Mouse (Mus musculus) embryonic facial prominence, embryonic 10.5 days (tissue): ENCODE results near the gene Med22. TPM values are rescaled to one million over a fixed set of nuclear protein-coding genes. Genes with fewer than 3 reads are reported as not detected.
"Not testable (repeated sequence)": the region's sequence is repeated elsewhere in the genome, so short reads cannot be mapped to it uniquely, and the experiment has no call there.

Experiments used
- DNase-seq: peaks from one replicate; pipeline ENCODE4 v3.0.0-alpha.2; 2017; ENCODE audit warnings: low spot score
- H3K27ac ChIP-seq: fragments of 300-500 bp; sonication (generic); replicated peaks from 2 replicates; pipeline ENCODE4 v1.5.1; 2016; ENCODE audit warnings: mild to moderate bottlenecking
- H3K27me3 ChIP-seq: fragments of 300-500 bp; sonication (generic); replicated peaks from 2 replicates; pipeline ENCODE4 v1.6.1; 2016; ENCODE audit warnings: low read depth, mild to moderate bottlenecking; ENCODE audit not compliant: poor library complexity, severe bottlenecking
- H3K36me3 ChIP-seq: fragments of 300-500 bp; sonication (generic); replicated peaks from 2 replicates; pipeline ENCODE4 v1.6.1; 2016; ENCODE audit warnings: mild to moderate bottlenecking, moderate library complexity
- H3K4me1 ChIP-seq: fragments of 300-500 bp; sonication (generic); 2 replicates; pipeline ENCODE4 v1.6.1; 2016
- H3K4me3 ChIP-seq: fragments of 300-500 bp; sonication (generic); 2 replicates; pipeline ENCODE4 v1.5.1; 2016; ENCODE audit warnings: mild to moderate bottlenecking, moderate library complexity
- H3K9me3 ChIP-seq: fragments of 300-500 bp; sonication (generic); 2 replicates; pipeline ENCODE4 v1.6.1; 2016; ENCODE audit warnings: mild to moderate bottlenecking
- WGBS: fragments of 180-500 bp; shearing (Covaris S2); methylation state at CpG from one replicate; pipeline ENCODE4 v1.1.7; 2016; 5-methylcytosine and 5-hydroxymethylcytosine counted together
- polyA plus RNA-seq: library from polyadenylated mRNA; unstranded; fragments of >200 nt; fragmentation: Nextera tagmentation; extraction: Ambion mirVana; gene quantifications from 2 replicates; pipeline ENCODE4 v1.2.1, GENCODE M21; 2016

The Med22 gene
- polyA plus RNA-seq, 1 experiment from 2014 or later = 87.2 TPM

DNA sequence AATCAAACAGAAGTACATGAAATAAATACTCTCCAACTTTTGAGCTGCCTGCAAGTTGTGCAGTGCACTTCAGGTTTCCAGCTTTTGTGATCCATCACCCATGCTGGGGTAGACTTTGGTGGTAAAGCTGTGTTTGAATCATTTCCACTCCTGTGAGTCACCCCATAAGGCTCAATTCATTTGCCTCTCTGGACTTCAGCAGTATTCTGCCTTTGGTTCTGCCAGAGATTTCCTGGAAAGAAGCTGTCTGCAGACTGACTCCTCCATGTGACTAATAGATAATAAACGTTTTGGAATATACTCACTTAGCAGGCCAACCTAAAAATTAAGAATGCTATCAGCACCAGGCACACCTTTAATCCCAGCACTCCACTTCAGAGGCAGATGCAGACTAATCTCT, 9.7 kb downstream of the Med22 start:
- DNase-seq = no peak
- Histone ChIP-seq H3K36me3 (peaks cover 71% of the 10 kb centered on the region), H3K4me1 (peaks cover 27% of the 10 kb centered on the region), H3K4me3 (no peak overlapping the region), H3K27me3 (no peaks in the 10 kb centered on the region), H3K27ac (no peak overlapping the region), H3K9me3 (no peaks in the 10 kb centered on the region)
- WGBS = 67% methylated on average over 1 of the region's 1 CpGs

DNA sequence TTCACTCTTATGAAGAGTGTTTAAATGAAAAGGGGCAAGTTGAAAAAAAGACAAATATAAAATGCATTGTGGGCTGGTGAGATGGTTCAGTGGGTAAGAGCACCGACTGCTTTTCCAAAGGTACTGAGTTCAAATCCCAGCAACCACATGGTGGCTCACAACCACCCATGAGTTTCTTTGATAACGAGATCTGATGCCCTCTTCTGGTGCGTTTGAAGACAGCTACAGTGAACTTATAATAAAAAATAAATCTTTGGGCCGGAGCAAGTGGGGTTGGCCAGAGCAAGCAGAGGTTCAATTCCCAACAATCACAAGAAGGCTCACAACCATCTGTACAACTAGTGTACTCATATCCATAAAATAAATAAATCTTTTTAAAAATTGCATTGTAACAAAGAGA, 14.6 kb downstream of the Med22 start:
- DNase-seq = no peak
- no peaks in the 10 kb centered on the region for H3K9me3 ChIP-seq
- peaks cover 2% of the 10 kb centered on the region for H3K4me1 ChIP-seq
- H3K36me3 ChIP-seq = peaks cover 99% of the 10 kb centered on the region
- H3K27ac ChIP-seq = no peak overlapping the region
- WGBS = 87% methylated on average over 4 of the region's 4 CpGs
- no peak overlapping the region for H3K4me3 ChIP-seq
- H3K27me3 ChIP-seq = no peaks in the 10 kb centered on the region

DNA sequence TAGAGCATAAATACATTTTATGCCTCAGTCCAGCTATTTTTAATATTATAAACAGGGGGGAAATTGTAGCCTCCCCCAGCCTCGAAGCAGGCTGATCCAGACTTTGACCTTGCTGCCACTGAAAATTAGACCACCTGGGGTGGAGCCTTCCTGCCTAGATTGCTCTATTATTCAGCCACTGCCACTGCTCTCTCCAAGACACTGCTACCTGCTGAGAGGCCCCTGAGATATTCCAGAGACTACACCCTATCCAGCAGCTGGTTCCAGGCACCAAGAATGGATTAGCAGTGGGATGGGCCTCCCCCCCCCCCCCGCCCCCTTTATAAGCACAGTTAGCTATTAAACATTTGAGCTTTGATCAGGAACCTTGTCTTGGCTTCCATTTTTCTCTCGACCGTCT, 24.3 kb downstream of the Med22 start:
- Histone ChIP-seq H3K36me3 (peaks cover 44% of the 10 kb centered on the region), H3K9me3 (peaks cover 14% of the 10 kb centered on the region; the same call in 1 of the 2 replicates)
- not testable (repeated sequence) for H3K4me1 ChIP-seq, H3K27ac ChIP-seq, H3K4me3 ChIP-seq, H3K27me3 ChIP-seq, DNase-seq
- WGBS = 71% methylated on average over 4 of the region's 4 CpGs

DNA sequence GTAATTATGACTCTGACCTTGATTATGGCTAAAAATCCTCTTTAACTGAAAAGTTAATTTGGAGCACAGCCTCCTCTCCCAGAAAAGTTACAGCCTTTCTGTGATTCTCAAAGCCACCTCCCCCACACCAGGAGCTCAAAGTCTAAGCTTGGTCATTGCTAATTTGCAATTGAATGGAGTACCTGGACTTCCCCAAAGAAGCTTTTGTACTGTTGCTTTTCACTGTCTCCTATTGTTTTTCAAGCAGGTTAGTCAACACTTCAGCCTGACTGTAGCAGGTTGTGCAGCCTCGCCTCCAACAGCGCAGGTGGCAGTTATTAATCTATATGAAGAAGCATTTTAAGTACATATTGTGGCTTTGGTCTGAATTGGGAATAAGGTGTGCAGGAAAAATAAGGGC, 24.9 kb downstream of the Med22 start:
- H3K9me3 ChIP-seq = peaks cover 14% of the 10 kb centered on the region; the same call in 1 of the 2 replicates
- not testable (repeated sequence) for DNase-seq, H3K27me3 ChIP-seq, H3K4me1 ChIP-seq, H3K4me3 ChIP-seq, H3K27ac ChIP-seq
- H3K36me3 ChIP-seq = peaks cover 38% of the 10 kb centered on the region
- WGBS = 80% methylated on average over 2 of the region's 2 CpGs

DNA sequence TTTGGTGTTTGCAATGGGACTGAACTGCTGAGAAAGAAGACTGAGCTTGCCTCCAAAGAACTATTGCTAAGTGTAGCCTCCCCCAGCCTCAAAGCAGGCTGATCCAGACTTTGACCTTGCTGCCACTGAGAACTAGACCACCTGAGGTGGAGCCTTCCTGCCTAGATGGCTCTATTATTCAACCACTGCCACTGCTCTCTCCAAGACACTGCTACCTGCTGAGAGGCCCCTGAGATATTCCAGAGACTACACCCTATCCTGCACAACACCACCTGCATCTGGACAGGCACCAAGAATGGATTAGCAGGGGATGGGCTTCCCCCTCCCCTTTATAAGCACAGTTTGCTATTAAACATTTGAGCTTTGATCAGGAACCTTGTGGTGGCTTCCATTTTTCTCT, 31.9 kb downstream of the Med22 start:
- Histone ChIP-seq H3K27me3 (no peaks in the 10 kb centered on the region), H3K4me1 (no peaks in the 10 kb centered on the region), H3K27ac (no peak overlapping the region), H3K4me3 (no peak overlapping the region), H3K36me3 (no peaks in the 10 kb centered on the region), H3K9me3 (peaks cover 7% of the 10 kb centered on the region; the same call in 1 of the 2 replicates)
- no peak for DNase-seq

DNA sequence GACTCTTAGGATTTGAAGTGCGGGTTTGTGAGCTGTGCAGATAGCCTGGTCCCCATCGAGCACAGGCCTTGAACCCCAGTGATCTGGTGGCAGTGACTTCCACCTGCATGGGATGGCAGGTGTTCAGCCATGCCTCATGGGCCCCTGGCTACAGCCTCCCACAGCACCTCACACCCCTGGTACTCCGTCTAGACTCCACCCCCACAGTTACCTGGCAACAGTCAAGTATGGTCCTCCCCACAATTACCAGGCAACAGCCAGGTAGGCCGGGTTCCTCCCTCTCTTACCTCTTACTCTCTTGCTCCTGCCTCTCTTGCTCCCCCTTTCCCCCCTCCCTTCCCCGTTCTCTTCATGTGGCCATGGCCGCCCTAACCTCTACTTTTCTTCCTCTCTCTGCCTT, 39.8 kb downstream of the Med22 start:
- 73% methylated on average over 6 of the region's 6 CpGs for WGBS
- 0 out of 2 replicates have a peak, but pooled peaks cover 3% of the 10 kb centered on the region for H3K27me3 ChIP-seq
- H3K4me1 ChIP-seq = no peaks in the 10 kb centered on the region
- H3K36me3 ChIP-seq = no peaks in the 10 kb centered on the region
- H3K4me3 ChIP-seq = no peak overlapping the region
- no peaks in the 10 kb centered on the region for H3K9me3 ChIP-seq
- no peak for DNase-seq
- H3K27ac ChIP-seq = no peak overlapping the region

DNA sequence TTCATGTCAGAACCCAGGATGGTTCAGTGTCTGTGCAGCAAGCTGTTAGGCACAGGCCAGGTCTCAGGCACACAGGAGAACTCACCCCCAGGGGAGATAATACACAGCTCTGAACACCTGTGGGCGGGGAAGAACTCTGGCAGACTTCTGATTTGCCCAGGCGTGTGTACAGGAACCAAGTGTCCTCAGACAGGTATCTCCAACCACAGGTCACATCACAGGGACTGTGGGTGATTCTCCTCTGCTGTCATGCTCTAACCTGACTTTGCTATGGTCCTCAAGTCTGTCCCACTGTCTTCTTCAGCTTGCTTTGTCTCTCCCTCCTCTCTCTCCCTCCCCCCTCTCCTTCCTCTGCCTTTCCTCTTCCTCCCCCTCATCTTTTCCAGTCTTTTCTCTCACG, 45.6 kb downstream of the Med22 start, which contains the start of gene Abo:
TSS of gene Abo (minus strand) at position 101 of the 400 bp plus-strand sequence.
- WGBS = 67% methylated on average over 3 of the region's 3 CpGs
- Histone ChIP-seq H3K4me3 (no peak within 1 kb of the TSS), H3K27me3 (no peaks in the 10 kb centered on the region), H3K36me3 (no peaks in the 10 kb centered on the region), H3K9me3 (no peaks in the 10 kb centered on the region), H3K4me1 (no peaks in the 10 kb centered on the region), H3K27ac (no peak within 1 kb of the TSS)
- no peak for DNase-seq

DNA sequence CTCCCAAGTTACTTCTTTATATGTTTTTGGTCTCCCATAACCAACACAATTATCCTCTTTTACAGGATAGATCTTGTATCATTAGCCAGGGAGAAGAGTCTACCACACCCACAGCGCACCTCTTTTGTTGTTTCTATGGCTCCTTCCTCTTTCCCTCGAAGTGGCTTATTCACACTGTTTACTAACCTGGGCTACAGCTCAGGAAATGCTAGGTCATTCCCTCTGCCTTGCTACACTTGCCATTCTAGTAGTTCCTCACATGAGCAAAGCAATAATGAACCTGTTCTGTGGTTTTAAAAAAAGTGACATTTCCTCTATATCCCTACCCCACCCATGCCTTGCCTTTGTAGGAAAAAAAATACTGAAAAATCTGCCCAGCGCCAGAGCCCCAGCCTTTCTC, 47.6 kb downstream of the Med22 start:
- DNase-seq = no peak
- no peaks in the 10 kb centered on the region for H3K36me3 ChIP-seq
- no peaks in the 10 kb centered on the region for H3K27me3 ChIP-seq
- no peak overlapping the region for H3K4me3 ChIP-seq
- no peaks in the 10 kb centered on the region for H3K9me3 ChIP-seq
- WGBS = 77% methylated on average over 3 of the region's 3 CpGs
- H3K27ac ChIP-seq = no peak overlapping the region
- H3K4me1 ChIP-seq = no peaks in the 10 kb centered on the region

Other genes starting within 250 kb of the Med22 start
- gene Lcn4, start 239.4 kb downstream of the Med22 start, polyA plus RNA-seq = not detected in 2 replicates
- not detected in 2 replicates for gene Abo, start 45.7 kb downstream of the Med22 start, polyA plus RNA-seq
- 33.5 and 37.1 TPM in 2 replicates for gene Surf6, start 7.8 kb downstream of the Med22 start, polyA plus RNA-seq
- gene Rpl7a, start 87 bp upstream of the Med22 start, polyA plus RNA-seq = 720 and 721 TPM in 2 replicates
- gene Surf2, start 5.7 kb upstream of the Med22 start, polyA plus RNA-seq = 56.7 and 58.5 TPM in 2 replicates
- 44.5 and 48.6 TPM in 2 replicates for gene Surf1, start 5.9 kb upstream of the Med22 start, polyA plus RNA-seq
- 158 and 160 TPM in 2 replicates for gene Surf4, start 23.3 kb upstream of the Med22 start, polyA plus RNA-seq
- 0.11 and 0.14 TPM in 2 replicates for gene Stkld1, start 23.4 kb upstream of the Med22 start, polyA plus RNA-seq
- gene Rexo4, start 53.7 kb upstream of the Med22 start, polyA plus RNA-seq = 56.0 and 59.1 TPM in 2 replicates
- gene Adamts13, start 62.7 kb upstream of the Med22 start, polyA plus RNA-seq = not detected in 2 replicates
- gene Cacfd1, start 99.2 kb upstream of the Med22 start, polyA plus RNA-seq = 91.0 and 97.4 TPM in 2 replicates
- 1.4 and 2.3 TPM in 2 replicates for gene Slc2a6, start 117.3 kb upstream of the Med22 start, polyA plus RNA-seq
- 0.17 TPM in 1 of 2 replicates, not detected in the other for gene Mymk, start 161.5 kb upstream of the Med22 start, polyA plus RNA-seq
- gene Adamtsl2, start 168.7 kb upstream of the Med22 start, polyA plus RNA-seq = 2.1 and 3.0 TPM in 2 replicates
- 0.06 and 0.10 TPM in 2 replicates for gene Fam163b, start 231.8 kb upstream of the Med22 start, polyA plus RNA-seq